Mouse (Mus musculus) hematopoietic stem cell, adult 5-6 weeks (primary cell): ENCODE measurements around the gene Dennd6a. TPM values are rescaled to one million over a fixed set of nuclear protein-coding genes. Genes with fewer than 3 reads are reported as not detected.

Source experiments
- ATAC-seq, 2 experiments: fragments of 125-278 bp in 1 of 2; replicated peaks in 1 of 2; 2 replicates each; pipeline ENCODE4 v1.8.0; 2016 to 2017; ENCODE audit warnings: inconsistent platforms in 2 of 2, mild to moderate bottlenecking in 2 of 2, moderate number of reproducible peaks in 2 of 2, low read depth in 1 of 2, moderate TSS enrichment in 1 of 2; ENCODE audit not compliant: low FRiP score in 2 of 2, poor library complexity in 2 of 2, severe bottlenecking in 2 of 2, insufficient read depth in 1 of 2, low TSS enrichment in 1 of 2
- total RNA-seq: library from RNA; stranded (forward); fragments of 172-1452, 232-1000 nt; gene quantifications from 2 replicates; pipeline ENCODE4 v1.2.3, GENCODE M21; 2017

The Dennd6a gene
- total RNA-seq, 1 experiment from 2014 or later = 47.7 TPM

DNA sequence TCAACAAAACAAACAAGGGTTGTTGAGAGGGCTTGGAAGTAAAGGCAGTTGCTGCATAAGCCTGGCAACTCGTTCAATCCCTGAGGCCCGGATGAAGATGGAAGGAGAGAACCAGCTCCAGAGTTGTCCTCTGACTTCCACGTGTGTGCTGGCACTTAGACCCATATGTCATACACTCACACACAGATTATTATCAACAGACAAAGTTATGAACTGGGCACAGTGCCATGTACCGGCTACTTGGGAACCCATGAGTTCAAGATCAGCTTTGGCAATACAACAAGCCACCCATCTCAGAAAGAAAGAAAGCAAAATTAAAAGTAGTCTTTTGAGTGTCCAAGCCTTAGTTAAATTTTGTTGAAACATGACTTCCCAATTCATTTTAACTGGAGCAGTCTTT, 51.6 kb downstream of the Dennd6a start:
- ATAC-seq = no peak

DNA sequence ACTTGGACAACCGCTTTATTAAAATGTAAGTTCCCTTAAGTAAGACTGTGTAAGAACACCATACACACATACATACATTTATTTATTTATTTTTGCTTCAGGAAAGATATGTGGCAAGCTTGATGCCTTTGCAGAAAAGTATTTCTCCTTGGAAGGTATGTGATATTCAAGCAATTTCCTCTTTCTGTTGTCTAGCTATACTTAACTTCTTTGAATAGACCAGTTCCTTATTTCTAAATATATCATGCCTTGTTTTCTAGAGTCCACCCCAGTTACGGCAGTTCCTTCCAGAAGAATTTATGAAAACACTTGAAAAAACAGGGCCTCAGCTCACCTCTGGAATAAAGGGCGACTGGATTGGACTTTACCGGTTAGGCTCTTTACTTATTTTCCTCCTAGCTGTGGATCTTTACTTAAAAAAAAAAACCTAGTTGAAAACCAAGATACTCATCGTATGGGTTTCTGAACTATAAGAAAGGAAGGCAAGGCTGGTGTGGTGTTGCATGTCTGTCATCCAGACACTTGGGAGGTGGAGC, 53.0 kb downstream of the Dennd6a start:
- ATAC-seq = peak; percentile 58 to 75; a peak in 2 of 4 replicates

DNA sequence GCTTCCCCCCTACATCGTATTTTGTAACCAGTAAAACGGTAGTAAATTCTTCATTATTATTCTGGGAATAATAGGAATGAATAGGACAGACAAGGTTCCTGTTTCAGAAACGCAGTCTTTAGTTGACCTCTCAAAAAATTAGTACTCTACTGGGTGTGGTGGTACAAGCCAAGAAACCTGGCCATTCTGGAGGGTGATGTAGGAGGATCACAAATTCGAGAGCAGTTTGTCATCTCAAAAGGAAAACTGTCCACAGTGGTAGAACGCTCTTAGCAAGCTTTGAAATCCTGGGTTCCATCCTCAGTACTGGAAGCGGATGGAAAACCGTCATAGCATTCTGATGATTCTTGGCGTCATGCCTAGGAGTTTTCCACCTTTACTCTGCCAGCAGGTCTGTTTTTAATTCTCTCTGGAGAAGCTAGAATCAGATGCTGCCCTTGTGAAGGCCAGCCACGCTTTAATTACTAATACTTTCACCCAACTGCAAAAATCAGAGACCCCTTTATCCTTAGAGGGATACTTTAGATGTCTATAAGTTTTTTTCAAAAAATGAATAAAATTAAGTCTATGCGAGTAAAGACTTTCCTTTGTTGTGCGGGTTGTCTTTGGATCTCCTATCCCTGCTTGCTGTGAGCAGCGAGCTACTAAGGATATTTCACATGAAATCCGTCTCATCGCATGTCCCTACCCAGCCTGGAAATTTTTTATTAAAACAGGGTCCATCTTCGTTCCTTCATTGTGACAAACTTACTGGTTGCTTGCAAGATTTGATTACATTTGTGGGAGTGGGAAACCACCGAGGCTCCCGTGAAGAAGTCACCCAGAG, 63.6 kb downstream of the Dennd6a start:
- ATAC-seq = no peak

DNA sequence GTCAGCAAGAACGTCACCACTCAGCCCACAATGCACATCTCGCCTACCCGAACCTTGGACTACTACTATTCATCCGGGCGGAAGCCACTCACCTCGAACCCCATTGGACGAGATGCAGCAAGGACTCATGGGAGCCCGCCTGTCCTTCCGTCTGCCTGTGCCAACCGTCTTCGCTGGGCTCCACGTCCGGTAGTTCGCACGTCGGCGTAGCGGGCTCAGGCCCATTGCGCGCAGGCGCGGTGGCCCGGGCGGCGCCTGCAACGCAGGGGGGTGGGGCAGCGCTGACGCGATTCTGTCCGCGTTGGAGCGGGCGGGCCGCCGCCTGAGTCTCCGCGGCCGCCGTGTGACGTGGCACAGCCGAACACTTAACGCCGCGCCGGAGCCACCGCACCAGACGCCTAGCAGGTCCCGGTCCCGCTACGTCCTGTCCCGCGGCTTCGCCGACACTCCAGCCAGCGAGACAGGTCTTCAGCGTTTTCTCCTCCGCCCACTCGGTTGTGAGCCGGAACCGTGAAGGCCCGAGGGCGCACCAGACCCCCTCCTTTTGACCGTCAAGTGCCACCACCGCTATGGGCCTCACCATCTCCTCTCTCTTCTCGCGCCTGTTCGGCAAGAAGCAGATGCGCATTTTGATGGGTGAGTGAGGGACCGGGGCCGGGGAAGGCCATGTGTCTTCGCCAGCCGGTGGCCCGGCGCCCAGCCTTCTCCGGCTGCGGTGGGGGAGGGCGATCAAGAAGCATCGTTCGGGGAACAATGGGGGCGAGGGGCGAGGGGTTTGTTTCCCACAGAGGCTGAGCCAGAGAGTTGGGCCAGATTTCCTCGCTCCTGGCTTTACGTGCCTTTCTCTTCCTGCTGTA, 64.4 kb downstream of the Dennd6a start, which contains the start of gene Arf4:
Gene Arf4 (plus strand): TSS at position 224 of the 857 bp plus-strand sequence.
- ATAC-seq = peak; percentile 96 to 97

DNA sequence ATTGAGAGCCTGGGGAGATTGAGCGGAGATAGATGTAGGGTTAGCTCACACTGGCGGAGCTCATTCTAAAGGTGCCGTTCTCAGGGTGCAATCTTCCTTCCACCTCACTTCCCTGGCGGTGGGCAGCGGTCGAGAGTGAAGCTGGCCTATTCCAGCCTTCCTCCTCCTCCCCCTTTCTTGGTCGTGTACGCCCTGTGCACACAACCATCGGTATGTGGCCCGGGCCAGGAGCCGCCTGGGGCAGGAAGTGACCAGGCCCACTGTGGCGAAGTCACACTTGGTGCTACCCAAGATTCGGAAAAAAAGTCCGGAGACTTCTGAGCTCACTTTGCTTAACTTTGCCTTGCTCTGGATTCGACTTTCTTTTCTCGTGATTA, 65.0 kb downstream of the Dennd6a start:
- peak; percentile 33 to 53; a peak in 3 of 4 replicates for ATAC-seq

DNA sequence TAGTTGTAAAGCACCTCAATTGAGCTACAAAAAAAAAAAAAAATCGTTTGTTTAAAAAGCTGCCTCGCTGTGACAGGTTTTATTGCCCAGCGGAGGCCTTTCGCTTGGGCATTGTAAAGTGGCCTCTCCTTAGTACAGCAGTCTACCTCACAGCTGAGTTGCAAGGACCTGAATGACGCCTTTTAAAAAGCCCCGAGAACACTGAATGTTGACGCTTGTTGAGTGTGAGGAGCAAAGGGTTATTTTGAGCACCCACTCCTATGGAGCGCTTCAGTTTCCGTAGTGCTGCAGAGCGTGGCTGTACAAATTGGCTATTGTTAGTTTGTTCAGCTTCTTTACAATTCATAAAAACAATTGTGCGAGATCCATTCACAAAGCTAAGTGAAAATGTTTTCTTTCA, 65.6 kb downstream of the Dennd6a start:
- no peak for ATAC-seq

DNA sequence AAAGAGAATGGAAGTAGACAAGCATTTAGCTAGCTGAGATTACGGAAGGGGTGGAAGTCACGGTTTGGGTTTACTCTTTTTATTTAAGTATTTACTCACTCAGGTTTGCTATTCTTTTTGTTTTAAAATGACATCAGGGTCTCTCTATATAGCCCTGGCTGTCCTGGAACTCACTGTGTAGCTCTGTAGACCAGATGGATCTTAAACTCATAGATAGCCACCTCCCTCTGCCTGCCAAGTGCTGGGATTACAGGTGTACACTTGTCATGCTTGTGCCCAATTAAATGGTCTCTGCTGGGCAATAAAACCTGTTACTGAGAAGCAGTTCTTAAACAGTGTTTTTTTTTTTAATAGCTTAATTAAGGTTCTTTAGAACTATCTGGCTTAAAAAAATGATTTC, 66.3 kb downstream of the Dennd6a start:
- ATAC-seq = no peak

DNA sequence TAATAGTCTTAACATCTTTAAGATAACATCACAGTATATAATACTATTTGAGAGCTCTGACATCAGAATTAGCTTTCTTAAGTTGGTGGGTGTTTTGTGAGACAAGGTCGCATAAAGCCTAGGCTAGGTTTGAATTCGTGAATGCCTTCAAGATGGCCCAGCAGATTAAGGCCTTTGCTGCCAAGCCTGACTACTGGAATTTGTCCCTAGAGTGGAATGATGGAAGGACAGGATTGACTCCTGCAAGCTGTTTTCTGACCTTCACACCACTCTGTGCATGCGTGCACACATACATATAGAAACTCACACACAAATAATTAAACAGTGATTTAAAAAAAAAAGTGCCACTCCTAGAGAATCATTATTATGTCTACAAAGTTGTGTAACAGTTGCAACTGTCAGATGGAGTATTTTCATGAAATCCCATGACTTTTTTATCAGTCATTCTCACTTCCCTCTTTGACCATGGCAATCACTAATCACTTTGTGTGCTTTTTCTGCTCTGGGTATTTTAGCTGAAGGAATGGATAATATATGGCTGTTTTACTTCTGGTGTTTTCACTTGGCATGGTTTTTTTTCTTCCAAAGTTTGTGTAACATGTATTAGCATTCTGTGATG, 69.5 kb downstream of the Dennd6a start:
- ATAC-seq = no peak

DNA sequence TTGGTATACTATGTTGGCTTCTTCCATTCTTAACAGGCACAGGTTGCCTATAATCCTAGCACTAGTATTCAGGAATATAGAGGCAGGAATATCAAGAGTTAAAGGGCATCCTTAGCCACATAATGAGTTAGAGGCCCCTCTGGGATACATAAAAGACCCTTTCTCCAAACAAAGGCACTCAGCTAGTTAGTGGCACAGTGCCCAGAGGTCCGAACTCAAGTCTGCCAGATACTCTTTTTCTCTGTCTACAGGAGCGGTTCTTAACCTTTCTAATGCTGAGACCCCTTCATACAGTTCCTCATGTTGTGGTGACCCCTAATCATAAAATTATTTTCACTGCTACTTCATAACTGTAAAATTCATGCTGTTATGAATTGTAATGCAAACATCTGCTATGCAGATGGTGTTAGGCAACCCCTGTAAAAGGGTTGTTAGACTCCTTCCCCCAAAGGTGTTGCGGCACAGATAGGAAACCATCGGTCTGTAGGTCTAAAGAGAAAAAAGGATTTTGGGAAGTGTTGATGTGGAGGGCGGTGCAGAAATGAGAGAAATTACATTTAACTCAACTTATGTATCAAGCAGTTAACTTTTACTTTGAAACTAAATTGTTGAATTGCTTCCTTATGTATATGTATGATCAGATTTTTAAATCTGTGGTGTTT, 72.5 kb downstream of the Dennd6a start:
- ATAC-seq = no peak

DNA sequence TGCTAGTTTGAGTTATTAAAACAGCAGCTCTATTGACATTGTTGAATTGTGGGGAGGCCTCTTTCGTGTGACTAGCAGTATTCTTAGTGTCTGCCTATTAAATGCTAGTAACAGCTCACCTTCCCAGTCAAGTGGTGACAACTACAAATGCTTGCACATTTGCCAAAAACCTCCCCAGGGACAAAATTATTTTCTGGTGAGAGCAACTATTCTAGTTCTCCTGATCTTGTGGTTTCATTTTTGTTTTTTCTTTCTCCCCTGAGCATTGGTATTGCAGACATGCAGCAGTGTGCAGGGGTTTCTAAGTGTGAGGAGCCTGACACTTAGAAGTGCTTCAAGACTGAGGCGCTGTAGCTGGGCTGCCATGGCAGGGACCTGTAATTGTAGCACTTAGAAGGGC, 74.2 kb downstream of the Dennd6a start:
- ATAC-seq = no peak

DNA sequence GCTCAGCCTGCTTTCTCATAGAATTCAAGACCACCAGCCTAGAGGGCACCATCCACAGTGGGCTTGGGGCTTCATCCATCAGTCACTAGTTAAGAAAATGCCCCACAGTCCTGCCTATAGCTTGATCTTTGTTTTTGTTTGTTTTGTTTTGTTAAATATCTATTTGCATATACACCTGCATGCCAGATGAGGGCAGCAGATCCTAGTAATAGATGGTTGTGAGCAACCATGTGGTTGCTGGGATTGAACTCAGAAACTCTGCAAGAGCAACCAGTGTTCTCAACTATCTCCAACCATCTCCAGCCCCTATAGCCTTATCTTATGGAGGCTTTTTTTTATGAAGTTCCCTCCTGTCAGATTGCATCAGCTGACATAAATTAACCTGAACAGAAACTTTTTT, 78.2 kb downstream of the Dennd6a start:
- peak; percentile 32 to 47; a peak in 3 of 4 replicates for ATAC-seq

DNA sequence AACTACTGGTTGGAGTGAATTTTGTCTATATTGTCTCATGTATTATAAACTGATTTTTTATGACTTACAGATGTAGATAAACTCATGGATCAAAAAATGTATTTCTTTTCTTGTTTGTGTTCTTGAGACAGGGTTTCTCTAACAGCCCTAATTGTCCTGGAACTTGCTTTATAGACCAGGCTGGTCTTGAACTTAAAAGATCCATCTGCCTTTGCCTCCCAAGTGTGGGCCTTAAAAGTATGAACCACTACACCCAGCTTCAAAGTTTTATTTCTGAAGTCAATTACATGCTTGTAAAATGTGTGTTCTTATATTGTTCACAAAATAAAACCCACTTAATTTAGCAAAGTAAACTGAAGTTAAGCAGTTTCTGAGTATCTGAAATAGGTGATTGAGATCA, 84.5 kb downstream of the Dennd6a start:
- no peak for ATAC-seq

DNA sequence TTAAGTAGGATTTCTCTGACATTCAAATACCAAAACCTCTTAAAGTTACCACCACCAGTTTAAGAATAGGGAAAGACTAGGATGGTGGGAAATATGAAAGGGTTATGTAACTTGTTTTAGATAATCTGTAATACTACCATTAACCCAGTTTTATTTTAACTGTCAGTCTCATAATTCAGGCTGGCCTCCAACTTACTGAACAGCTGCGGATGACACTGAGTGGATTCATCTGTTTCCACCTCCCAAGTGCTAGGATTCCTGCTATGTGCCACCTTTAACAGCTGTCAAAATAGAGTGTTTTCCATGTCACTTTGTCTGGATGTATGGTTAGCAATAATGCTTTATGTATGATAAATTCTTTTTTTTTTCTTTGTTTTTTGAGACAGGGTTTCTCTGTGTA, 86.6 kb downstream of the Dennd6a start:
- ATAC-seq = no peak

DNA sequence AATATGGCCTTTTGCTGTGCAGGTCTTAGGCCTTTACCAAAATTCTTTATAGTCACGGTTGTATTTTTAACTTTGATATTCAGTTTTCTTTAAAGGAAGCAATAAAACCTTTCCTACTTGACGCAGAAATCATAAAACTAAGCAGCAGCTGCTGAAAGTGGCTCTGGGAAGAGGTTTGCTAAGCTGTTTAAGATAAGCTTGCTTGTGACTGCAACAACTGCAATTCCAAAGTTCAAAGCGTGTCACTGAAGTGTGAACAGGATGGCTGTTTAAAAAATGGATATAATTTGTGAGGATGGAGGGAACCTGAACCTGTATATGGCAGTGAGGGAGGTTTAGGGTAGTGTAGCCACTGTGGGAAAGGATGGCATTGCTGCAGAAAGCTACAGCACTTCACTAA, 88.4 kb downstream of the Dennd6a start:
- ATAC-seq = no peak

DNA sequence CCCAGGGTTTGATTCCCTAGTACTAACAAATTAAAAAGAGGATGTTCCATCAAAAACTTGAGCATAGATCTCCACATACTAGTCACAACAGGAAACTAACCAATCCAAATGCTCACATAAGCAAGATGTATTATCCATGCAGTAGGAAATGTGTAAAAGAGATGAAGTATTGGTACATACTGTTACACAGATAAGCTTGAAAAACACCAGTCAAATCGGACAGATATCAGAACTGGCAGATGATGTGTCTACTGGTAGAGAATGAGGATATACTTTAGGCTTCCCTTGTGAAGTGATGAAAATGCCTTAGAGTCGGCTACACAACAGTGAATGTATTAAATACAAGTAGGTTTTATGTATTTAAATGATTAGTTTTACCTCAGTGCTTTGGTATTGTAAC, 88.8 kb downstream of the Dennd6a start:
- ATAC-seq = no peak

DNA sequence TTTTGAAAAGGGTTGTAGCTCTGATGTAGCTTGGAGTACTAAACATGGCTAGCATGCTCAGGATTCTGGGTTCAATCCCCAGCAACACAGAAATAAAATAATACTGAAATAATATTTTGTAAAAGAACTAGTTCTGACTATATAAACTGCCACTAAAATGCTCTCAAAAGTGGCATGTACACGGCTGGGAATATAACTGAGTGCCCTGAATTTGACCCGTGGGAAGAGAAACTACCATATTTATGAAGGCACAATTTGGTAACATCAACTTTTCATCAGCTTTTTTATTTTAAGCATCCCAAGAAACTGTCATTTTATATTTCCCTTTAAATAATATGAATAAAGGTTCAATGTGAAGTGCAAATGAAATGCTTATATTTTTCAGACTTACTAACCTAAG, 90.2 kb downstream of the Dennd6a start:
- ATAC-seq = no peak

DNA sequence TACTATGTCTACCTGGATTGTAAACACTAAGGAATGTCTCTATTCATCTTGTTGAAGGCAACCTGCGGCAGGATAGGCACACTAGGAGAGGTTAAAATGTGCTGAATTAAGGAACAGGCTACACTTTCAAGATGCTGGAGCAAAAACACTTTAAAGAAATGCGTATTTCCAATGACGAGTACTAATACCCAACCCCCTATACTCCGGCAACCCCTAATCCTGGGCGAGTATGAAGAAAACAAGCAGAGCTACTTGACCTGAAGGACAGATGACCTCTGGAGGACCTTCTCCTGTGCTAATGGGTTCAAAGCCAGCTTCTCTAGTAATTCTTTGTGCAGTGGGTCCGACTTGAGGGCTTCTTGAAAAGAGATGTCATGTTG, 94.3 kb downstream of the Dennd6a start:
- ATAC-seq = no peak
